Mouse (Mus musculus) embryo, embryonic 11 days (tissue): ENCODE measurements around the gene Mylk4.

Source experiments
- DNase-seq: peaks from one replicate; pipeline ENCODE4 v3.0.0-alpha.2; 2015

The Mylk4 gene

GRCm38 (mm10) chr13:32705315-32705714 lies 78.4 kb downstream of the Mylk4 start:
- DNase-seq, result no peak

DNA sequence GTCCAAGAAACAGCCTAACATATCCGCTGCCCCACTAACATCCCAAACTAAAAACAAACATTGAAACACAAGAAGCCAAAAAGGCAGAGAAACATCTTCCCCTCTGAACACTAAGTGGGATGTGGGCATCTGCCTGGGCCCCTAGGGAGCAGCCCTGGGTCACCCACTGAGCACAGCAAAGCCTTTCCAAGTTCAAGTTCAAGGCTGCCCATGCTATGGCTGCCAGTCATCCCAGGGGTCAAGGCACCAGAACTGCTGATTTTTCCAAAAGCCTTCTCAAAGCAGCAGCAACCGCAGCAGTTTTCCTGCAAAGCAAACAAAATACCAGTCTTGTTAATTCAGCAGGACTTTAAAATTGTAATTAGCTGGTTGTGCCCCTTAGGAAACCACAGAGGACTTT lies 78.8 kb downstream of the Mylk4 start:
- peak; percentile 28 for DNase-seq

DNA sequence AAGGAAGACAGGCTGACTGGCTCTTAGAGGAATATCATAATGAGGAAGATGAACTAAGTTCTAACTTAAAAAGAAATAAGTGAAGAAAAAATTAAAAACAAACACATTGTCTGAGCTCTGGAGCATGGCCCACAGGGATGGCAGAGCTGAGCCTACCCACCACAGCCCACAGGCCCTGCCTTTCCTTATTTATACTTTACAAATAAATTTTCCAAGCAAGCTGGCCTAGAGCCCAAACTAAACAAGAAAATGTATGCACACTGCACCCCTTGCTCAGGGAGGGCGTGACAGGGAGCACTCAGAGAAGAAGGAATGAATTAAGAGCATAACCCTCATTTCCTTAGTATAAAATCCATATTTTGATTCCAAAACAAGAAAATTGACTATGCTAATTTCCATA lies 82.2 kb downstream of the Mylk4 start:
- DNase-seq, result no peak

DNA sequence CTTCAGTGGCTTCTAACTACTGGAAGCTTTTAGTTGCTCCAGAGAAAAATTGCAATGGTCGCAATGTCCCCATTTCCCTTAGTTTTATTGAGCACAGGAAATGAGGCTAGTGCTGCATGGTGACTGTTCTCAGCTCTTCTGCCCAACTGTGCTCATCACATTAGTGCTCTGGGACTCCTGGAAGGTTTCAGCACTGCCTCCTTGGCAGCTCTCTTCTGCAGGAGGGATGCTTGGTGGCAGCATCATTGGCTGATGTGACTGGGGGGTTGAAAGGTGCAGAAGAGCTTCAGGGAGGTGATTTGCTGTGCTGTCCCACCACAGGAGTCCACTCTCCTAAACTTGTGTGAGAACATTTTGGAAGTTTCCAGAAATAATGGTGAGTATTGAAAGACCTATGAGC lies 84.4 kb downstream of the Mylk4 start:
- no peak for DNase-seq

- DNase-seq, result no peak
Observed at GRCm38 (mm10) chr13:32698956-32699355, 84.8 kb downstream of the Mylk4 start.

DNA sequence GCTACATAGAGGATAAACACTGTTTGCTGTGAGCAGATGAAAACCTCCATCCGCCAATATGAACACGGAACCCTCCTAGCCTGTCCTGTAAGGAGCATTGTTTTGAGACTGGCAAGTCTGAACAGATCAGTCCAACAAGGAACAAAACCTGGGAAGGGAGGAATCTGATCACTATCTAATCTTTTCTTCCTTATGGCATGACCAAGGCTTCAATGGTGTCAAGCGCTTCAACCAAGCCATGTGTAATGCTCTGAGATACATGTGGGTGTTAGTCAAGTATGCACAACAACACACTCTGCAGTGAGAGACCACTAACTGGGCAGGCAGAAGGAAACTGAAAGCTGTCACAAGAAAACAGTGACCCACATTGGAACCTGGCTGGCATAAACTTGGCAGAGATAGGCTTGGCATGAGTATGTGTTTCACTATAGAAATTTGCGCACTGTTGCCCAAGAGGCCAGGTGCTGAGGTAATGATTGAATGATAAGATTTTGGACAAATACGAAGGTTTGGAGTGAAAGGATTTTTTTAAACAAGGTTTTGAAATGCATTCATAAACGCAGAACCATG lies 89.8 kb downstream of the Mylk4 start:
- no peak for DNase-seq

DNA sequence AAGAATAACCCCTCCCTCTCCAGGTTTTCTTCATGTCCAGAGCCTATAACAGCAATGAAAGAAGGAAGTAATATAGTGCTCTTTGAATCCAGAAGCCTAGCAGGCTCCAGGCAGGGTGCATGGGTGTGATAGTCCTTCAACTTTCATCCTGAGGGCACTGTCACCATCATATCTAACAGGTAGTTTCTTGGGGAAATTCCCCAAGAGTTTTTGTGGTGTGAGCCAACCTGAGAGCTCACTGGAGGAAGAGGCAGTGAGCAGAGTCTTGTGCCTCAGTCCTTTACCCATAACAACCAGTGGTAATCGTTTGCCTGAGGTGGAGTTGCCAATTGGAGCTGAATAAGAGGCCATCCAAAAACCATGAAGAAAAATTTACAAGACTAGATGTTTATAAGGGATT lies 91.2 kb downstream of the Mylk4 start:
- DNase-seq, result no peak

DNA sequence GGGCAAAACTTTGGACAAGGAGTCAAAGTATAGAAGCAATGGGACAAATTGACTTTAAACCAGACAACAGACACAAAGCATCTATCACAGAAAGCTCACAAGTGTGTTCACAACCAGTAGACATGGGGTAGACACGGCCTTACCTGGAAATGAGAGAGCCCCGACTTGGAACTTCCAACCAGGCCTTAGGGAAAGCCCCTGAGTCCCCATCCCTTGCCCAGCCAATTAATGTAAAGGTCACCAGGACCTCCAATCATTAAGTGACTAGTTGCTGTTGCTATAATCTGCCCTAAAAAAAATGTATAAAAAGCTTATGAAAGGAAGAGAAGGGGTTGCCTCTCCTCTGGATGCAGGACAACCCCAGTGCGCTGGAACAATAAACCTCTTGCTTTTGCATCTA lies 93.5 kb downstream of the Mylk4 start:
- no peak for DNase-seq

DNA sequence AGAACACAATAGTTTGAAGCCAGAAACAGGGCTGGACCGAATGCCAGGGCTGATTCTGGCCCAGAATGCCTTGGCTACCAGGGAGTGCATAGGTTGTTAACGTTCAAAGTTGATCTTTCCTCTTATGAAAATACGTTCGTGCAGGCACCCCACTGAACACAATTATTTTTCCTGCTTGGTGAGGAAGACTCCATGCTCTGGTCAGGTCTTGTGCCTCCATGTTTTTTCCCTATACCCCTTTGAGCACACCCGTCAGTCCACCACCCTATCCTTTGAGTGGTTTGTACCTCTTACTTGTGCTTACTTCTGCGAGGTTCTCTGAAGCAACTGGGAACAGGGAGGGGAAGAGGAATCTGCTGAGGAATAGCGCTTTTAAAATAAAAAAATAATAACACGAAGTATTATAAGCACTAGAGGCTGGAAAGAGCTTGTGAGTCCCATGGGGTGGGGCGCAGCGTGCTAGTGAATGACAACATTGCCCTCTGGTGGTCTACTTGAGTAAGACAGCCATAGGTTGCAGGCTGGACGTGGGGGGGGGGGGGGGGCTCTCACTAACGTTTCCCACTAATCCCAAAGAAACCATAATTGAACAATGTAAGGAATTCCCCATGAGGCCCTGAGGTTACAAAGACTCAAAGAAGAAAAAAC lies 102.8 kb downstream of the Mylk4 start:
- peak; percentile 88 for DNase-seq

DNA sequence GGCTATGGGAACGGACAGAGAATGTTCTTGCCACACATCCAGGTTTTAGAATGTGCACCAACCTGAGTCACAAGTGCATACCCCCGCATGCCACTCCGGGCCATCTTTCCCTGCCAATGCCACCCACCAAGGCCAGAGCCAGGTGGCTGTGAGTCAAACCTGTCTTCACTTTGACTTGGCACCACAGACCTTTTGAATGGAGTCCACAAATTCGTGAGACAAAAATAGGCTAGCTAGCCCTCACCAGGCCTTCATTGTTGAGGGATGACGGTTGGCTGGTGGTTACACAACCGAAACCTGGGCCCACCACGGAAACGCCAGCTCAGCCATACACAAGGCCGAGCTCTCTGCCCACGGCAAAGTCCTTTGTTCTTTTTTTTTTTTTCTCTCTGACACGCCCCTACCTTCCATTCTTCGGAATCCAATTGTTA lies 103.6 kb downstream of the Mylk4 start:
- no peak for DNase-seq

DNA sequence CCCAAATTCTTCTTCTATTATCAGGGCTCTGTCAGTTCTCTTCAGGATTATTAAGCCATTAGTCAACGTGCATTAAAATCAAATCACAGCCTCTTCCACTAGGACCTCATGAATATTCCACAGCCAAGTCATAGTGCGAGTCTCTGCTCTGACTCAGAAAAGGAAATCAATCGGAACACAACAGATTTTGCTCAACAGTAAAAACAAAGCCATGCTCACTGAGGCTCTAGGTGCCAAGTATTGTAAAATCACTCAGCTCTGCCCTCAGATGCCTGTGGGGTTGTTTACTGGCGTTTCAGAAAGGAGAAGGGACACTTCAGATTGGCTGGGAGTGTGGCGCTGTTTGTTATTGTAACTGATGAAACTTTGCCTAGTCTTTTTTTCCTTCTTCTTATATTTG lies 104.8 kb downstream of the Mylk4 start:
- DNase-seq, result no peak

GRCm38 (mm10) chr13:32670782-32671181 lies 113.0 kb downstream of the Mylk4 start:
- DNase-seq, result no peak

DNA sequence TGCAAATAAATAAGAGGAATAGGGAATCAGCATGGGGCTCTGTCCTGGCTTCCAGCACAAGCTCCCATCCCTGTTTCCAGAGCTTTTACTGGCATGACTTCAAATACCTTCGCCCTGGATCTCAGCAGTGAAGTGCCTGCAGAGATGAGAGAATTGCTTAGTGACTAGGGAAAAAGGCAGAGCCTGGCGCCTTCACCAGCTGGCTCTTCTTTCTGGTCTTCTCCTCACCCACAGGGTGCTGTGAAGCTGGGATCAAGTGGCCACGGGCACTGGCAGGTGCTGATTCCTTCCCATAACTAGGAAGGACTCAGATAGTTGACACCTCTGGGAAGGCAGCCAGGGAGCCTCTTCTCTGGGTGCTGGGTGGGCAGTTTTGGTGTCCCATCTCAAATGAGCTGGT lies 115.5 kb downstream of the Mylk4 start:
- no peak for DNase-seq

DNA sequence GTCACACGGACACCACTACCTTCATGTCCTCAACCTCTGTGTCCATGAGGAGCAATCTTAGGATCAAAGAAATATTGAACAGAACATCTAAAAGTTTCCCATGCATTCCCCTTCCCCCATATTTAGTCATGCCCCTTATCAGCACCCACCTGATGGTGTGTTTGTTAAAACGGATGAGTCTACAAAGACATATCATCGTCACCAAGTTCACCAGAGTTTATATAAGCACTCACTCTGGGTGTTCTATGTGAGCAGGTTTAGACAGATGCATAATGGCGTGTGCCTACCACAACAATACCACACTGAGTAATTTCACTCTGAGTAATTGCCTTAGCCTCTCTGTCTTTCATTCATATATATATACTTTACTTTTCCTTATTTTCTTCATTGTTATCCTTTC lies 116.4 kb downstream of the Mylk4 start:
- no peak for DNase-seq

DNA sequence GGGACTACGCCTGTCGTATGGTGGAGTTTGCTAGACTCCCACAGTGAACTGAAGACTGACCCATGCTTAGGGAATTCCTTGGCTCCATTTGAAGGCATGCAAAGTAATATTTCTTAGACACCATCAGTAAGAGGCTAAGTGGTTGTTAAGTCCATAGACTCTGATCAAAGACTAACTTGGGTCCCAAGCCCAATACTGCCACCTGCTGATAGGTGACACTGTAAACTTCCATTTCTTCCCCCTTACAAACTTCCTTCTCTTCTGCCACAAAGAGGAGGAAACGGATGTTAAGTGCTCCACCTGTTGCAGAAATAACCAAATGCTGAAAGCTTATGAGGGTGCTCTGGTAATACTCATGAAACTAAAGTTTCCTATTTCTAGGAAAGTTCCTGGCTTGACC lies 121.7 kb downstream of the Mylk4 start:
- peak; percentile 62 for DNase-seq

DNA sequence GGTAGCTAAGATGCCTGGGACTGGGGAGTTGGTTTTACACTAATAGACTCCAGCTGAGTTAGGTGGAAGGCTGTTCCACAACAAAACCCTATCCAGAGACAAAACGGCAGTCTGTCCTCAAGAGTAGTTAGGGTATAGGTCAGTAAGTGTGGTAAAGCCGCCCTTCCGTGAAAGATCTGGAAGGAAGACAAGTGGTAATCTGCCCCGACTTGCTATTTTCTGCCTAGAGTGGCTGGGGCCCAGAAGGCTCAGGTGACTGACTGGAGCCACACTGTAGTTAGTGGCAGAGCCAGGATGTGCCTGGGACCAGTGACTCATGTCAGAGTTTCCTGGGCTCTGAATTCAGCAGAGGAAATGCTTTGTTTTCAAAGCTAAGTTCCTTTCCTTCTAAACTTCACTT lies 123.5 kb downstream of the Mylk4 start:
- no peak for DNase-seq

DNA sequence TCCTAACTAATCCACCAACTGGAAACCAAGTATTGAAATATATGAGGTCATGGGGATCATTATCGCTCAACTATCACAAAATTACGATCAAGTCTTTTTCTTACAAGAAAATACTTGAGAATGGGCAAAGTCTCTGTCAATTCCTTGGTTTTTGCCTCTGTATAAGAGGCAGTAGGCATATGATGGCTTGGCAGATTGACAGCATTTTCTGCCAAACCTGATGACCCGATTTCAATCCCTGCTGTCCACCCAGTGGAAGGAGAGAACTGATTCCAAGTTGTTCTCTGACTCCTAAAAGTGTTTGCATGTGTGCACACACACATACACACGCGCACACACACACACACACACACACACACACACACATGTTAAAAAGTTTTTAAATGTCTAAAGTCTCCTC lies 124.5 kb downstream of the Mylk4 start:
- DNase-seq, result no peak

GRCm38 (mm10) chr13:32657583-32657982 lies 126.2 kb downstream of the Mylk4 start:
- DNase-seq, result no peak
